Mouse (Mus musculus): ENCODE data around the gene Ctnnb1.

Ctnnb1 gene

GRCm38 (mm10) chr9:120961466-120961865 is 32.5 kb downstream of the Ctnnb1 start:
- DNase-seq (ENCODE audit: extremely low read depth, low read depth): no peak

GRCm38 (mm10) chr9:120961969-120962700 is 33.1 kb downstream of the Ctnnb1 start:
- peak; percentile 39 for DNase-seq (ENCODE audit: extremely low read depth, low read depth)

GRCm38 (mm10) chr9:120963104-120963503 is 34.1 kb downstream of the Ctnnb1 start:
- DNase-seq (ENCODE audit: extremely low read depth, low read depth): no peak

GRCm38 (mm10) chr9:120963720-120964119 is 34.7 kb downstream of the Ctnnb1 start:
- no peak for DNase-seq (ENCODE audit: extremely low read depth, low read depth)

- no peak for DNase-seq (ENCODE audit: extremely low read depth, low read depth)
Measured at GRCm38 (mm10) chr9:120964224-120964623, 35.2 kb downstream of the Ctnnb1 start.

- no peak for DNase-seq (ENCODE audit: extremely low read depth, low read depth)
Measured at GRCm38 (mm10) chr9:120965007-120965406, 36.0 kb downstream of the Ctnnb1 start.

GRCm38 (mm10) chr9:120973026-120973515 is 44.1 kb downstream of the Ctnnb1 start:
- DNase-seq (ENCODE audit: extremely low read depth, low read depth): no peak

GRCm38 (mm10) chr9:120974209-120974608 is 45.2 kb downstream of the Ctnnb1 start:
- DNase-seq (ENCODE audit: extremely low read depth, low read depth): no peak

GRCm38 (mm10) chr9:120976158-120976557 is 47.1 kb downstream of the Ctnnb1 start:
- no peak for DNase-seq (ENCODE audit: extremely low read depth, low read depth)

- no peak for DNase-seq (ENCODE audit: extremely low read depth, low read depth)
Measured at GRCm38 (mm10) chr9:120976856-120977255, 47.8 kb downstream of the Ctnnb1 start.

- DNase-seq (ENCODE audit: extremely low read depth, low read depth): no peak
Measured at GRCm38 (mm10) chr9:120981777-120982176, 52.8 kb downstream of the Ctnnb1 start.

GRCm38 (mm10) chr9:120983849-120984248 is 54.8 kb downstream of the Ctnnb1 start:
- DNase-seq (ENCODE audit: extremely low read depth, low read depth): no peak

- DNase-seq (ENCODE audit: extremely low read depth, low read depth): no peak
Measured at GRCm38 (mm10) chr9:120984509-120984908, 55.5 kb downstream of the Ctnnb1 start.

- DNase-seq (ENCODE audit: extremely low read depth, low read depth): no peak
Measured at GRCm38 (mm10) chr9:120985009-120985408, 56.0 kb downstream of the Ctnnb1 start.

GRCm38 (mm10) chr9:120985524-120985923 is 56.5 kb downstream of the Ctnnb1 start:
- DNase-seq (ENCODE audit: extremely low read depth, low read depth): no peak

GRCm38 (mm10) chr9:120986255-120986654 is 57.2 kb downstream of the Ctnnb1 start:
- DNase-seq (ENCODE audit: extremely low read depth, low read depth): no peak

GRCm38 (mm10) chr9:120986994-120987393 is 58.0 kb downstream of the Ctnnb1 start:
- DNase-seq (ENCODE audit: extremely low read depth, low read depth): no peak

- no peak for DNase-seq (ENCODE audit: extremely low read depth, low read depth)
Measured at GRCm38 (mm10) chr9:120988088-120988487, 59.1 kb downstream of the Ctnnb1 start.

- DNase-seq (ENCODE audit: extremely low read depth, low read depth): no peak
Measured at GRCm38 (mm10) chr9:120989806-120990700, 61.0 kb downstream of the Ctnnb1 start.

- no peak for DNase-seq (ENCODE audit: extremely low read depth, low read depth)
Measured at GRCm38 (mm10) chr9:120991801-120992200, 62.8 kb downstream of the Ctnnb1 start.

GRCm38 (mm10) chr9:120993004-120993403 is 64.0 kb downstream of the Ctnnb1 start:
- DNase-seq (ENCODE audit: extremely low read depth, low read depth): no peak

Measured in MEL-GATA-1-ER (cell line).